Mouse (Mus musculus): ENCODE data around the gene Nup35. TPM values are rescaled to one million over a fixed set of nuclear protein-coding genes. Genes with fewer than 3 reads are reported as not detected.

The Nup35 gene
- total RNA-seq, 2 experiments from 2014 or later: 8.0 to 9.3 TPM

DNA sequence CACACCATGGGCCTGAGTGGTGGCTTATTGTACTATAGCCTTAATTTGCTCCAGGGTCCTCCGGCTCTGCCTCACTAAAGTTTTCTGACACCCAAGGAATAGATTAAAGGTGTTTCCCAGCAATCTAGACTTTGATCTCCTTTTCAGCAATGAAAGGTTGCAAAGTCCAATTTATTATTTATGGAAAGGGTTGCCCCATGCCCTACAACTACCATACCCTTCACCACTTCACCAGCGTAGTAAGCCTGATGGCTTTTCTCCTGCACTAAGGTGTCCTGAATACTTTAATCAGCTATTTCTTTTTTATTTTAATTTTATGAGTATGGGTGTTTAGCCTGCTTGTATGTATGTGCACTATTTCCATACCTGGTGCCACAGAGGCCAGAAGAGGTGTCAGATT is 45.6 kb downstream of the Nup35 start:
- H3K27ac ChIP-seq: no peak overlapping the region
- TF ChIP-seq CTCF (IDR thresholded peaks at IDR 0.05): no peak
- no peak for DNase-seq
- intact Hi-C loops (cut with DNase I): no loop called here
- H3K4me3 ChIP-seq: no peak overlapping the region

DNA sequence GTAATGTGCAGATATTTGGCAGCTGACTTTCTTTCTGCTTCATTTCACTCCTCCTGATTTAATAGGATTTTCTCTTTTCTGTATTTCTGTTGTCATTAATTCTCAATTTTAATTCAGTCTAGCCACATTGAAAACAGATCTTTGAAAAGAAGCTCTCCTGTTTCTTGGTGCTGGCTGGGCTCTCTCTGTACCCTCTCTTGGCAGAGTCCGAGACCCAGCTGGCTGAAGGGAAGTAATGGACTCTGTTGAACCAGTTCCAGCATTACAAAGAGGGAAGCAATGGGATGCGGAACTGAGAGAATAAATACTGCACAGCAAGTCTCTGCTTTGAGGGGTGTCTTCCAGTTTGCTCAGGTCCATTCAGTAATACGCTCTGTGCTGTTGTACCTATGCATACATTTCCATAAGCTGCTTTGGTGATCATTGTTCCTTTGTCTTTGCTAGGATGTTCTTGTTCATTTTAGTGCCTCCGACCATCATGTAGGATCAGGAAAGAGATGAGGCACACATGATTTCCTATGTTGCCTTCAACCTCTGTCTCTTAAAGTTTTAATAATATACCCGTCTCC is 50.4 kb downstream of the Nup35 start:
- Histone ChIP-seq H3K4me3 (no peak overlapping the region), H3K27ac (no peak overlapping the region)
- no peak for TF ChIP-seq CTCF (IDR thresholded peaks at IDR 0.05)
- intact Hi-C loops (cut with DNase I): no loop called here
- no peak for DNase-seq

- intact Hi-C loops (cut with DNase I): no loop called here
- H3K4me3 ChIP-seq: no peak overlapping the region
- DNase-seq: no peak
- TF ChIP-seq CTCF (IDR thresholded peaks at IDR 0.05): peak; percentile 37
- H3K27ac ChIP-seq: no peak overlapping the region
These were observed 53.0 kb downstream of the Nup35 start for GRCm38 (mm10) chr2:80669868-80670666.

DNA sequence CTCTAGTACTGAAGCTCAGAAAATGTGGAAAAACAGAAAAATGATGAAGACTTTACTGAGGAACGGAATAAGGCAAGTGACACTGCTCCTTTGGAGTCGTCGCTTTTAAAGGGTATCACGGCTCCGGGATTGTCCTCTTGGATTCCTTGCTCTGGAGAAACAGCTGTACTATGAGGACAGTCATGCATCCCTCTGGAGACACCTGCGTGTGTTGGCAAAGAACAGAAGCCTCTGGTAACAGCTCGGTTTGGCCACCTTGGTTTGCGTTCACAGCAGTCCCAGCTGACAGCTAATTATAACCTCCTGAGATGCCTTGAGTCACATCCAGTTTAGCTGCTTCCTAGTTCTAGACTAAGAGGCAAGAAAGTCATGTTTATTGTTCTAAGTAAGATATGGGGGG is 61.8 kb downstream of the Nup35 start:
- no peak for TF ChIP-seq CTCF (IDR thresholded peaks at IDR 0.05)
- Histone ChIP-seq H3K27ac (no peak overlapping the region), H3K4me3 (no peak overlapping the region)
- no peak for DNase-seq
- intact Hi-C loops (cut with DNase I): no loop called here

- H3K27ac ChIP-seq: no peak overlapping the region
- intact Hi-C loops (cut with DNase I): no loop called here
- no peak overlapping the region for H3K4me3 ChIP-seq
- no peak for TF ChIP-seq CTCF (IDR thresholded peaks at IDR 0.05)
- DNase-seq: no peak
These were observed 66.7 kb downstream of the Nup35 start for GRCm38 (mm10) chr2:80683727-80684239.

GRCm38 (mm10) chr2:80684396-80685071 is 67.5 kb downstream of the Nup35 start:
- no peak for TF ChIP-seq CTCF (IDR thresholded peaks at IDR 0.05)
- DNase-seq: no peak
- Histone ChIP-seq H3K27ac (no peak overlapping the region), H3K4me3 (no peak overlapping the region)
- intact Hi-C loops (cut with DNase I): no loop called here

GRCm38 (mm10) chr2:80688261-80688660 is 71.2 kb downstream of the Nup35 start:
- DNase-seq: no peak
- Histone ChIP-seq H3K4me3 (no peak overlapping the region), H3K27ac (no peak overlapping the region)
- TF ChIP-seq CTCF (IDR thresholded peaks at IDR 0.05): no peak
- intact Hi-C loops (cut with DNase I): no loop called here

DNA sequence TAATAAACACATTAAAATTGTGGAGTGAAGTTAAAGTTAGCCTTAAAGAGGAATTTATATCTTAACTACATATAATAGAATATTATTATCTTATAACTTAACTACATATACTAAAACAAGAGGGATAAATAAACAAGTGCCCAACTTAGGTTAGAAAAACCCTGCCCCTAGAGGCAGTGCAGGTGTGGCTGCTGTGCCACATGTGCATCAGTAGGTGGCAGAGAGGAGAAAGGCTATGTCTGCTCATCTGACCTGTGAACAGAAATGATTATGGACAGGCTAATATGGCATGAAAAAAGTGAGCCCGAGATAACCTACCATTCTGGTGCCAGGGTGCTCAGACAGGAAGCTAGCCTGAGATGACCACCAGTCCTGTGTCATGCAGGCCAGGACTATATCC is 90.4 kb downstream of the Nup35 start:
- H3K4me3 ChIP-seq: no peak overlapping the region

More for the DNA sequence above, 90.4 kb downstream of the Nup35 start:
- intact Hi-C loops (cut with DNase I): no loop called here
- DNase-seq: no peak
- H3K27ac ChIP-seq: no peak overlapping the region
- TF ChIP-seq CTCF (IDR thresholded peaks at IDR 0.05): peak; percentile 2; the same call in 1 of the 2 replicates

Small RNAs within 50 kb of the gene (microRNA-seq; reads per million reads assigned to microRNA genes)
- gene Mir684-1: not detected

Other genes with a start within 250 kb of the Nup35 start
- gene Frzb, start 169.6 kb upstream of the Nup35 start, total RNA-seq (2021): 10 to 100 TPM in 1 of 2 experiments, 1 to 10 TPM in 1; 6.7 to 28.1 TPM
- gene Nckap1, start 35.9 kb upstream of the Nup35 start, total RNA-seq (2021): 10 to 100 TPM; 43.9 to 52.0 TPM
- 10 to 100 TPM in 1 of 2 experiments, 1 to 10 TPM in 1; 8.6 to 11.2 TPM for gene Dusp19, start 191 bp upstream of the Nup35 start, total RNA-seq (2021)

Measured in gastrocnemius, adult 2 months (tissue).